Mouse (Mus musculus) forebrain, embryonic 14.5 days (tissue): Measurements from ENCODE around the gene Enpp3. TPM values are rescaled to one million over a fixed set of nuclear protein-coding genes. Genes with fewer than 3 reads are reported as not detected.

Experiments used
- ATAC-seq: fragments of 200-750 bp; cut with Nextera tagmentation; 2 replicates; pipeline ENCODE4 v1.8.0; 2017; ENCODE audit warnings: mild to moderate bottlenecking, moderate library complexity
- DNase-seq: peaks from one replicate; pipeline ENCODE4 v3.0.0-alpha.2; 2015; ENCODE audit warnings: low spot score
- H3K27ac ChIP-seq: fragments of 300-500 bp; sonication (generic); 2 replicates; pipeline ENCODE4 v1.5.1; 2014; ENCODE audit warnings: low read depth, mild to moderate bottlenecking, control low read depth, low read length, moderate library complexity
- H3K27me3 ChIP-seq: fragments of 300-500 bp; sonication (generic); replicated peaks from 2 replicates; pipeline ENCODE4 v1.6.1; 2014; ENCODE audit warnings: low read length, control low read depth, mixed read lengths; ENCODE audit not compliant: control insufficient read depth, insufficient read depth
- H3K36me3 ChIP-seq: fragments of 300-500 bp; sonication (generic); 2 replicates; pipeline ENCODE4 v1.6.1; 2014; ENCODE audit warnings: low read length, control low read depth; ENCODE audit not compliant: control insufficient read depth, insufficient read depth
- H3K4me1 ChIP-seq: fragments of 300-500 bp; sonication (generic); 2 replicates; pipeline ENCODE4 v1.6.1; 2014; ENCODE audit warnings: antibody characterized with exemption, low read length, control low read depth; ENCODE audit not compliant: control insufficient read depth, insufficient read depth
- H3K4me2 ChIP-seq: fragments of 300-500 bp; sonication (generic); 2 replicates; pipeline ENCODE4 v1.6.1; 2014; ENCODE audit warnings: mild to moderate bottlenecking, control low read depth, low read length
- H3K4me3 ChIP-seq: fragments of 300-500 bp; sonication (generic); 2 replicates; pipeline ENCODE4 v1.5.1; 2014; ENCODE audit warnings: low read depth, low read length, control low read depth
- H3K9ac ChIP-seq: fragments of 300-500 bp; sonication (generic); 2 replicates; pipeline ENCODE4 v1.6.1; 2014; ENCODE audit warnings: mild to moderate bottlenecking, low read length, control low read depth, moderate library complexity
- H3K9me3 ChIP-seq: fragments of 300-500 bp; sonication (generic); replicated peaks from 2 replicates; pipeline ENCODE4 v1.6.1; 2016; ENCODE audit warnings: low read length, control low read depth, mixed read lengths; ENCODE audit not compliant: control insufficient read depth
- WGBS: fragments of 180-500 bp; shearing (Covaris S2); extraction: QIAGEN DNeasy Blood & Tissue Kit; methylation state at CpG from one replicate; pipeline ENCODE4 v1.1.7; 2014; 5-methylcytosine and 5-hydroxymethylcytosine counted together
- polyA plus RNA-seq: library from polyadenylated mRNA; unstranded; fragments of >200 nt; fragmentation: Nextera tagmentation; extraction: Ambion mirVana; gene quantifications from 2 replicates; pipeline ENCODE4 v1.2.1, GENCODE M21; 2014

Enpp3 gene
- polyA plus RNA-seq, 1 experiment from 2014 or later = 2.0 TPM

GRCm38 (mm10) chr10:24836366-24837038 lies 6.1 kb downstream of the Enpp3 start:
- DNase-seq = no peak
- Histone ChIP-seq H3K9me3 (no peaks in the 10 kb centered on the region), H3K36me3 (no peaks in the 10 kb centered on the region), H3K4me3 (peak overlapping the region; percentile 16; the same call in 1 of the 2 replicates), H3K4me2 (peak overlapping the region; percentile 44), H3K27ac (no peak overlapping the region), H3K4me1 (peaks cover 7% of the 10 kb centered on the region; the same call in 1 of the 2 replicates), H3K9ac (peak overlapping the region; percentile 52), H3K27me3 (no peaks in the 10 kb centered on the region)
- ATAC-seq = peak; percentile 54
- 42% methylated on average over 4 of the region's 4 CpGs for WGBS

GRCm38 (mm10) chr10:24835702-24836342 lies 6.8 kb downstream of the Enpp3 start:
- Histone ChIP-seq H3K4me2 (peak overlapping the region; percentile 44), H3K27me3 (no peaks in the 10 kb centered on the region), H3K9me3 (no peaks in the 10 kb centered on the region), H3K9ac (peak overlapping the region; percentile 52), H3K36me3 (no peaks in the 10 kb centered on the region), H3K4me3 (peak overlapping the region; percentile 16), H3K4me1 (peaks cover 7% of the 10 kb centered on the region; the same call in 1 of the 2 replicates), H3K27ac (no peak overlapping the region)
- WGBS = 9% methylated on average over 12 of the region's 12 CpGs
- DNase-seq = peak; percentile 58
- peak; percentile 74 for ATAC-seq

- 12% methylated on average over 4 of the region's 4 CpGs for WGBS
- Histone ChIP-seq H3K9ac (no peak overlapping the region), H3K36me3 (no peaks in the 10 kb centered on the region), H3K4me1 (peaks cover 7% of the 10 kb centered on the region; the same call in 1 of the 2 replicates), H3K27ac (no peak overlapping the region), H3K27me3 (no peaks in the 10 kb centered on the region), H3K4me3 (no peak overlapping the region), H3K4me2 (peak overlapping the region; percentile 44), H3K9me3 (no peaks in the 10 kb centered on the region)
- ATAC-seq (no peak), DNase-seq (no peak)
Measured at GRCm38 (mm10) chr10:24834634-24835371, 7.8 kb downstream of the Enpp3 start.

- ATAC-seq = no peak
- no peak overlapping the region for H3K27ac ChIP-seq
- no peak overlapping the region for H3K4me2 ChIP-seq
- DNase-seq = no peak
- WGBS = 61% methylated on average over 9 of the region's 9 CpGs
- no peaks in the 10 kb centered on the region for H3K9me3 ChIP-seq
- no peaks in the 10 kb centered on the region for H3K36me3 ChIP-seq
- no peak overlapping the region for H3K9ac ChIP-seq
- H3K27me3 ChIP-seq = no peaks in the 10 kb centered on the region
- no peak overlapping the region for H3K4me3 ChIP-seq
- peaks cover 7% of the 10 kb centered on the region; the same call in 1 of the 2 replicates for H3K4me1 ChIP-seq
Measured at GRCm38 (mm10) chr10:24832306-24832705, 10.3 kb downstream of the Enpp3 start.

- WGBS = 72% methylated on average over 14 of the region's 15 CpGs
- H3K4me2 ChIP-seq = no peak overlapping the region
- DNase-seq (no peak), ATAC-seq (no peak)
- H3K9me3 ChIP-seq = no peaks in the 10 kb centered on the region
- H3K27ac ChIP-seq = no peak overlapping the region
- H3K9ac ChIP-seq = no peak overlapping the region
- H3K36me3 ChIP-seq = no peaks in the 10 kb centered on the region
- no peak overlapping the region for H3K4me3 ChIP-seq
- H3K4me1 ChIP-seq = peaks cover 7% of the 10 kb centered on the region; the same call in 1 of the 2 replicates
- no peaks in the 10 kb centered on the region for H3K27me3 ChIP-seq
Measured at GRCm38 (mm10) chr10:24831377-24832095, 11.1 kb downstream of the Enpp3 start.

- Histone ChIP-seq H3K4me2 (no peak overlapping the region), H3K4me3 (no peak overlapping the region), H3K36me3 (no peaks in the 10 kb centered on the region), H3K9me3 (no peaks in the 10 kb centered on the region), H3K4me1 (no peaks in the 10 kb centered on the region), H3K27ac (no peak overlapping the region), H3K27me3 (no peaks in the 10 kb centered on the region), H3K9ac (no peak overlapping the region)
- DNase-seq = no peak
- WGBS = 89% methylated on average over 5 of the region's 5 CpGs
- no peak for ATAC-seq
Measured at GRCm38 (mm10) chr10:24830448-24830847, 12.2 kb downstream of the Enpp3 start.

GRCm38 (mm10) chr10:24828136-24828535 lies 14.5 kb downstream of the Enpp3 start:
- Histone ChIP-seq H3K4me3 (no peak overlapping the region), H3K9me3 (no peaks in the 10 kb centered on the region), H3K27ac (no peak overlapping the region), H3K36me3 (no peaks in the 10 kb centered on the region), H3K4me2 (no peak overlapping the region), H3K27me3 (no peaks in the 10 kb centered on the region), H3K4me1 (no peaks in the 10 kb centered on the region), H3K9ac (no peak overlapping the region)
- 94% methylated on average over 4 of the region's 4 CpGs for WGBS
- DNase-seq (no peak), ATAC-seq (no peak)

- H3K4me2 ChIP-seq = no peak overlapping the region
- no peaks in the 10 kb centered on the region for H3K9me3 ChIP-seq
- H3K36me3 ChIP-seq = no peaks in the 10 kb centered on the region
- WGBS = 12% methylated on average over 6 of the region's 6 CpGs
- DNase-seq (peak; percentile 14), ATAC-seq (no peak)
- H3K27me3 ChIP-seq = no peaks in the 10 kb centered on the region
- no peak overlapping the region for H3K4me3 ChIP-seq
- H3K4me1 ChIP-seq = no peaks in the 10 kb centered on the region
- no peak overlapping the region for H3K9ac ChIP-seq
- no peak overlapping the region for H3K27ac ChIP-seq
Measured at GRCm38 (mm10) chr10:24826130-24826529, 16.5 kb downstream of the Enpp3 start.
